Mouse (Mus musculus): ENCODE data around the gene Ppm1m.

The Ppm1m gene

DNA sequence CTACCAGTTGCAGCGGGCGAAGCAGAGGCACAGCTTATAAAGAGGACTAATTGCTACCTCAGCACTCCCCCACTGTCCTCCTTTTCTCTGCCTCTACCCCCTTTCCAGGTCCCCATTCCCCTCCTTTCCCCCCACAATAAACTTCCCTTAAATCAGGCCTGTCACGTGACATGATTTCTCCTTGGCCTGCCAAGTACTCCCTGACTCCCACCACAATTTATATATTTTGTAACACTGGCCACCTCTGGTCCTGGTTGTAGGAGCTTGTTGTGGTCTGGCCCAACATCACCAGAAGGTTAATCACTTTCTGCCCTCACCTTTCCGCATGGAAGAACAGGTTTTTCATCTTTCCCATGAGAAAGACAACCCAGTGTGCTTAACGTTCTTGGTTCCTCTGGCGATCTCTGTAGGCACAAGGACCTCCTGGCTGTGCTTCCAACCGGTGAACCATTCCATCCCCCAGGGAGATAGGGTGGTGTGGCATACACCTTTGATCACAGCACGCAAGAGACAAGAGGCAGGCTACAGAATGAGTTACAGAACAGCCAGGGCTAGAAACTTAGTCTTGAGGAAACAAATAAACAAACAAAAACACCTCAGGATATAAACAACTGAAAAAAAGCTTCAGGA, 21.5 kb upstream of the Ppm1m start:
- DNase-seq (ENCODE audit: low spot score in 2 of 2) = no peak

- DNase-seq (ENCODE audit: low spot score in 2 of 2) = no peak
These were observed 17.4 kb upstream of the Ppm1m start for GRCm38 (mm10) chr9:106216971-106217370.

DNA sequence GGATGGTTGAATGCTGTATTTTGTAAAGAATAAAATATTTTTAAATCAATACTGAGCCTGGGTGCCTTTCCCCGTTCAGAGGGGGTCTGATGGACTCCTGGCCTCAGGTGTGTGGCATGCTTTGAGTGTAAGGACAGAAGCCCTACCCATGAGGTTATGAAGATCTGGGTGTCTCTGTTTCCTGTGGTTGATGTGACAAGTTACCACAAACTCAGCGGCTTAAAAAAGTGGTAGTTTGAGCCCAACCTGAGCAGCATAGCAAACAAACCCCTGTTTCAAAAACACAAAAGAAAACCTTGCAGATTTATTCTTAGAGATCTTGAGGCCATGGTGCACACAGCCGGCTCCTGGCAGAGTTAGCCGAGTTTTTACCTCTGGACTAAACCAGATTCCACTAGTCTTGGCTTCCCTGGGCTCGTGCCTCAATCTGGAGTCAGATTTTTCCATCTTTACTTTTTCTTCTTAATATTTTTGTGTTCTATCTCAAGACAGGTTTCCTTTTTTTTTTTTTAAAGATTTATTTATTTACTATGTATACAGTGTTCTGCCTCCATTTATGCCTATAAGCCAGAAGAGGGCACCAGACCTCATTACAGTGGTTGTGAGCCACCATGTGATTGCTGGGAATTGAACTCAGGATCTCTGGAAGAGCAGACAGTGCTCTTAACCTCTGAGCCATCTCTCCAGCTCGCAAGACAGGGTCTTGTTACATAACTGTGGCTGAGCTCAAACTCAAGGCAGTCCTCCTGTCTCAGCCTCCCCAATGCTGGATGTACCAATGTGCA, 16.0 kb upstream of the Ppm1m start:
- DNase-seq (ENCODE audit: low spot score in 2 of 2) = no peak

GRCm38 (mm10) chr9:106212594-106212981, 13.0 kb upstream of the Ppm1m start:
- DNase-seq (ENCODE audit: low spot score in 2 of 2) = no peak

GRCm38 (mm10) chr9:106211680-106212593, 12.4 kb upstream of the Ppm1m start:
- DNase-seq (ENCODE audit: low spot score in 2 of 2) = peak; percentile 74 to 82

- DNase-seq (ENCODE audit: low spot score in 2 of 2) = no peak
These were observed 11.5 kb upstream of the Ppm1m start for GRCm38 (mm10) chr9:106210853-106211609.

DNA sequence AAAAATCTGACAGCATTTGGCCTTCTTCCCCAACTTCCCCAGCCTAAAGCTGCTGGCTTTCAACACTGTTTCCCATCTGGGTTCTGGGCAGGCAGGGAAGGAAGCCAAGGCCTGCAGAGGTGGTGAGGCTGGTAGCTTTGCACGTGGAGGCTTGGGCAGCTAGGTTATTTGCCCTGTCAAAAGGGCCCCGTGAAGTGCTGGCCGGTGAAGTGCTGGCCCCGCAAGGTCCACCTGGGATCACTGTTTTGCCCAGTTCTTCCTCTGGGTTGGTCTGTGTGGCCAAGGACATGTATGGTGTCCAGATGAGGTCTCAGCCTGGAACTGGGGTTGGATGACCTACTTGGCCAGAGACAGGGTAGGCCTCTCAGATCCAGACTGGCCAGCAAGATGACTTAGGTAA, 10.4 kb upstream of the Ppm1m start:
- DNase-seq (ENCODE audit: low spot score in 2 of 2) = peak; percentile 48 to 57

GRCm38 (mm10) chr9:106208181-106208580, 8.6 kb upstream of the Ppm1m start:
- DNase-seq (ENCODE audit: low spot score in 2 of 2) = peak in 1 of 2 experiments; percentile 47

- DNase-seq (ENCODE audit: low spot score in 2 of 2) = peak; percentile 70 to 73
These were observed 7.0 kb upstream of the Ppm1m start for GRCm38 (mm10) chr9:106206515-106206914.

- no peak for DNase-seq (ENCODE audit: low spot score in 2 of 2)
These were observed 6.3 kb upstream of the Ppm1m start for GRCm38 (mm10) chr9:106205713-106206290.

GRCm38 (mm10) chr9:106203990-106204851, 4.7 kb upstream of the Ppm1m start:
- no peak for DNase-seq (ENCODE audit: low spot score in 2 of 2)

- peak; percentile 96 for DNase-seq (ENCODE audit: low spot score in 2 of 2)
These were observed 3.5 kb upstream of the Ppm1m start, which contains the start of gene Twf2 for GRCm38 (mm10) chr9:106202819-106203636. Twf2 (plus strand) TSS chr9:106203108.

GRCm38 (mm10) chr9:106201895-106202294, 2.3 kb upstream of the Ppm1m start:
- no peak for DNase-seq (ENCODE audit: low spot score in 2 of 2)

GRCm38 (mm10) chr9:106198962-106199458, 536 bp downstream of the Ppm1m start:
- peak; percentile 74 to 79 for DNase-seq (ENCODE audit: low spot score in 2 of 2)

- DNase-seq (ENCODE audit: low spot score in 2 of 2) = no peak
These were observed 1.8 kb downstream of the Ppm1m start for GRCm38 (mm10) chr9:106197732-106198131.

GRCm38 (mm10) chr9:106197081-106197713, 2.3 kb downstream of the Ppm1m start:
- DNase-seq (ENCODE audit: low spot score in 2 of 2) = no peak

- no peak for DNase-seq (ENCODE audit: low spot score in 2 of 2)
These were observed 3.9 kb downstream of the Ppm1m start for GRCm38 (mm10) chr9:106195693-106196092.
